35 mouse cellular contexts compared by ENCODE assay signal in genomic region chr7:27687043-27687442, GRCm38 (mm10). TPM values are rescaled to one million over a fixed set of nuclear protein-coding genes. Genes with fewer than 3 reads are reported as not detected.
"Had no signal": no experiment of that assay in that cellular context is flagged by ENCODE, and none has a peak within 500 bp of the region (broad histone marks: within the 10 kb centered on the region; RNA-seq: fewer than 3 reads in every experiment).

No protein-coding gene starts in this region.

- DNase-seq: heart, postnatal 10 days; heart, postnatal 14 days; heart, postnatal 36 days; heart, postnatal 4 days; kidney, adult 11 months; kidney, adult 18-20 months; kidney, adult 2 months; kidney, adult 8-10 months; kidney, adult 9 months; kidney, postnatal 10 days; kidney, postnatal 14 days; kidney, postnatal 25 days; kidney, postnatal 36 days; kidney, postnatal 4 days; layer of hippocampus, adult 9-11 months; layer of hippocampus, postnatal 36 days had no signal

- H3K36me3 ChIP-seq: heart, embryonic 10.5 days; heart, embryonic 13.5 days; heart, embryonic 15.5 days; hindbrain, embryonic 10.5 days; hindbrain, embryonic 12.5 days; hindbrain, embryonic 13.5 days; hindbrain, embryonic 15.5 days; intestine, embryonic 15.5 days; kidney, embryonic 15.5 days had no signal

- H3K4me2 ChIP-seq: heart, embryonic 11.5 days; heart, embryonic 13.5 days; heart, embryonic 15.5 days; hindbrain, embryonic 12.5 days; hindbrain, embryonic 13.5 days; hindbrain, embryonic 14.5 days; hindbrain, embryonic 15.5 days; intestine, embryonic 15.5 days; kidney, embryonic 15.5 days had no signal

- H3K9me3 ChIP-seq: heart, embryonic 10.5 days; heart, embryonic 13.5 days; heart, embryonic 15.5 days; hindbrain, embryonic 10.5 days; hindbrain, embryonic 12.5 days; hindbrain, embryonic 13.5 days; hindbrain, embryonic 15.5 days; intestine, embryonic 15.5 days; kidney, embryonic 15.5 days had no signal

- H3K9ac ChIP-seq: heart, embryonic 13.5 days; heart, embryonic 15.5 days; hindbrain, embryonic 12.5 days; hindbrain, embryonic 13.5 days; hindbrain, embryonic 14.5 days; hindbrain, embryonic 15.5 days; intestine, embryonic 15.5 days; kidney, embryonic 15.5 days had no signal

- H3K27ac ChIP-seq: heart, embryonic 10.5 days; heart, embryonic 13.5 days; heart, embryonic 15.5 days; hindbrain, embryonic 10.5 days; hindbrain, embryonic 12.5 days; hindbrain, embryonic 13.5 days; hindbrain, embryonic 14.5 days; hindbrain, embryonic 15.5 days; hindbrain, postnatal 0 days; intestine, embryonic 15.5 days; kidney, embryonic 15.5 days; kidney, postnatal 0 days; layer of hippocampus, adult 2 months; left cerebral cortex, adult 2 months had no signal

- H3K27me3 ChIP-seq: hindbrain, embryonic 12.5 days; hindbrain, embryonic 15.5 days; intestine, embryonic 15.5 days; kidney, embryonic 15.5 days had no signal

- H3K4me3 ChIP-seq: heart, embryonic 10.5 days; heart, embryonic 13.5 days; heart, embryonic 15.5 days; hindbrain, embryonic 10.5 days; hindbrain, embryonic 12.5 days; hindbrain, embryonic 13.5 days; hindbrain, embryonic 15.5 days; intestine, embryonic 15.5 days; kidney, embryonic 15.5 days; layer of hippocampus, adult 2 months; left cerebral cortex, adult 2 months had no signal

- ATAC-seq: hindbrain, embryonic 16.5 days; hindbrain, postnatal 0 days; inflammation-experienced regulatory T-cells, adult 6 months; intestine, embryonic 15.5 days; intestine, embryonic 16.5 days had no signal

RNA-seq across cellular contexts. Expression of gene Ttc9b, which starts 33.3 kb away (rescaled TPM):
- polyA plus RNA-seq: heart, embryonic 10.5 days; heart, embryonic 11.5 days; heart, embryonic 15.5 days; heart, postnatal 0 days; inflammation-experienced regulatory T-cells, adult 6 months; kidney, adult 2 months; kidney, postnatal 0 days had no signal
